In the genomic region with DNA sequence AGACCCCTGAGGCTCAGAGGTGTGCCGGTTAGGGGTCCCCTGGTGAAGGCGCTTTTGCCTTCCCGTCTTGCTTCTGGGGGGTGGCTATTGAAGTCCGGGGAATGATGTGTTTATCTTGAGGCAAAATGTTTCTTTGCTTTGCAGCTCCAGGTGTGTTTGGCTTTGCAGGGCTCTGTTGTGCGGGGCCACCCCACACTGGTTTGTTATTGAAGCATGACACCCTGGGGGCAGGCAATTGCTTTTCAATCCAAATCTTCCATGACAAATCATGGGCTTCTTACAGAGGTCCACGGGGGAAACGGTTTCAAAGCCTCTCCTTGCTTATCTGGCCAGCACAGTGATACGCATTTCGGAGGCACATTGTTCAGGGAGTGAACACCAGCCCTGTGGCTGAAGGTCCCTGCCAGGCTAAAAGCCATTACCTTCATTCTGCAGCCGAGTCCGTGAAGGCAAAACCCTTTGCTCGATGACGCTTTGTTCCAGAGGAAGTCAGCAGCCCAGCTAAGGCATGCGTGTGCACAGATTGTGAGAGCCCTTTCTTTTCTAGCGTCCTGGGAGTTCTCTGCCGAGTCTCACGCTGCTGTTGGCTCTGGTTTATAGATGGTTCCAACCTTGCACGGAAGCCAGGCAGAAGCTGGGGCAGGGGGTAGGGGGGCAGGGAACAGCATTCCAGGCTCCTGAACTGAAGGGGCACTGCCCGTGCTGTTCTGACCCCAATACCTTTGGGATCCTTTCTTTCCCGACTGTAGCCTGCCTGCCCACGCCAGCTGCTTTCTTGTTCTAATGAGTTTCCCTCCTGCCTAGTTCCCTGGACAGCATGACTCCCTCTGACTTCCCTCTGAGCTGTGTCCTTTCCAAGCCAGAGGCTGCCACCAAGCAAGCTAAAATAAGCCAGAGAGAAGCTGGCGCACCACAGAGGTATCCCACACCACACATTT, we compare ENCODE assay signal across 8 mouse cellular contexts.
DNase-seq lines count a peak whose midpoint lies in the region; ATAC-seq and TF ChIP-seq lines count a peak whose summit lies in the region.

No protein-coding gene starts in this region.

- H3K27me3 ChIP-seq in kidney, postnatal 0 days (ENCODE audit: insufficient read depth, low read length) = no peaks in the 10 kb centered on the region
- no peaks in the 10 kb centered on the region for H3K27me3 ChIP-seq in embryonic facial prominence, embryonic 11.5 days (ENCODE audit: control insufficient read depth, insufficient read depth, low read length)
- H3K27me3 ChIP-seq in heart, postnatal 0 days (ENCODE audit: control insufficient read depth, insufficient read depth, low read length) = no peaks in the 10 kb centered on the region
- peaks cover 4% of the 10 kb centered on the region; the same call in 1 of the 2 replicates for H3K27me3 ChIP-seq in midbrain, embryonic 11.5 days (ENCODE audit: control insufficient read depth, insufficient read depth, low read length)

- DNase-seq in kidney, postnatal 0 days (ENCODE audit: low spot score) = peak; percentile 51
- no peak for DNase-seq in kidney, adult 11 months
- peak; percentile 57 for DNase-seq in embryonic facial prominence, embryonic 11.5 days (ENCODE audit: low spot score)
- DNase-seq in heart, postnatal 0 days (ENCODE audit: low spot score) = peak; percentile 58
- peak; percentile 95 for DNase-seq in midbrain, embryonic 11.5 days (ENCODE audit: low spot score, missing footprints)
- no peak for DNase-seq in natural killer cell, adult 2 months (ENCODE audit: low spot score in 2 of 2)
- DNase-seq in cerebellum, adult 8-10 months = no peak
- no peak for DNase-seq in thymus, postnatal 36 days

- no peak overlapping the region for H3K4me3 ChIP-seq in kidney, postnatal 0 days (replicated peaks; ENCODE audit: low read depth, low read length)
- no peak overlapping the region for H3K4me3 ChIP-seq in embryonic facial prominence, embryonic 11.5 days (ENCODE audit: low read depth, low read length)
- peak overlapping the region; percentile 17 for H3K4me3 ChIP-seq in heart, postnatal 0 days (ENCODE audit: low read depth, low read length)
- H3K4me3 ChIP-seq in midbrain, embryonic 11.5 days (ENCODE audit: low read depth, low read length) = peak overlapping the region; percentile 6; the same call in 1 of the 2 replicates

- no peaks in the 10 kb centered on the region for H3K9me3 ChIP-seq in kidney, postnatal 0 days (replicated peaks; ENCODE audit: low read length)
- no peaks in the 10 kb centered on the region for H3K9me3 ChIP-seq in embryonic facial prominence, embryonic 11.5 days (replicated peaks; ENCODE audit: control insufficient read depth, low read length)
- H3K9me3 ChIP-seq in heart, postnatal 0 days (replicated peaks; ENCODE audit: control insufficient read depth, low read length) = no peaks in the 10 kb centered on the region
- no peaks in the 10 kb centered on the region for H3K9me3 ChIP-seq in midbrain, embryonic 11.5 days (ENCODE audit: control insufficient read depth, low read length)

- WGBS in kidney, postnatal 0 days = 18% methylated on average over 22 of the region's 22 CpGs
- WGBS in embryonic facial prominence, embryonic 11.5 days = 8% methylated on average over 22 of the region's 22 CpGs
- 17% methylated on average over 22 of the region's 22 CpGs for WGBS in heart, postnatal 0 days
- WGBS in midbrain, embryonic 11.5 days = 7% methylated on average over 22 of the region's 22 CpGs

- H3K9ac ChIP-seq in kidney, postnatal 0 days (ENCODE audit: low read depth, low read length) = peak overlapping the region; percentile 31; the same call in 1 of the 2 replicates
- peak overlapping the region; percentile 25 for H3K9ac ChIP-seq in embryonic facial prominence, embryonic 11.5 days (replicated peaks; ENCODE audit: low read length)
- peak overlapping the region; percentile 39 for H3K9ac ChIP-seq in heart, postnatal 0 days (replicated peaks; ENCODE audit: low read depth, low read length)
- H3K9ac ChIP-seq in midbrain, embryonic 11.5 days (ENCODE audit: low read length) = peak overlapping the region; percentile 44

- peak overlapping the region; percentile 28 for H3K27ac ChIP-seq in kidney, postnatal 0 days
- no peak overlapping the region for H3K27ac ChIP-seq in embryonic facial prominence, embryonic 11.5 days (replicated peaks; ENCODE audit: low read depth, low read length)
- H3K27ac ChIP-seq in heart, postnatal 0 days (ENCODE audit: low read depth) = peak overlapping the region; percentile 94
- peak overlapping the region; percentile 3 for H3K27ac ChIP-seq in midbrain, embryonic 11.5 days (ENCODE audit: low read depth, low read length)

- H3K4me2 ChIP-seq in kidney, postnatal 0 days (ENCODE audit: low read length) = peak overlapping the region; percentile 40
- peak overlapping the region; percentile 11 for H3K4me2 ChIP-seq in embryonic facial prominence, embryonic 11.5 days (ENCODE audit: low read depth, low read length)
- peak overlapping the region; percentile 51 for H3K4me2 ChIP-seq in heart, postnatal 0 days (ENCODE audit: low read depth, low read length)
- peak overlapping the region; percentile 34 for H3K4me2 ChIP-seq in midbrain, embryonic 11.5 days

- H3K36me3 ChIP-seq in kidney, postnatal 0 days (ENCODE audit: insufficient read depth, low read length) = no peaks in the 10 kb centered on the region
- H3K36me3 ChIP-seq in embryonic facial prominence, embryonic 11.5 days (replicated peaks; ENCODE audit: control insufficient read depth, insufficient read depth, low read depth, low read length) = no peaks in the 10 kb centered on the region
- H3K36me3 ChIP-seq in heart, postnatal 0 days (replicated peaks; ENCODE audit: control insufficient read depth, insufficient read depth, low read length) = no peaks in the 10 kb centered on the region
- H3K36me3 ChIP-seq in midbrain, embryonic 11.5 days (ENCODE audit: control insufficient read depth, insufficient read depth, low read length) = no peaks in the 10 kb centered on the region

- no peak for TF ChIP-seq CTCF in kidney, postnatal 0 days (IDR thresholded peaks at IDR 0.05; ENCODE audit: low read depth)
- TF ChIP-seq CTCF in heart, postnatal 0 days (IDR thresholded peaks at IDR 0.05; ENCODE audit: low read depth) = no peak

- 0 out of 2 replicates have a peak, but pooled peaks cover 19% of the 10 kb centered on the region for H3K4me1 ChIP-seq in kidney, postnatal 0 days (replicated peaks; ENCODE audit: insufficient read depth, low read length)
- peaks cover 5% of the 10 kb centered on the region; the same call in 1 of the 2 replicates for H3K4me1 ChIP-seq in embryonic facial prominence, embryonic 11.5 days (ENCODE audit: control insufficient read depth, insufficient read depth, low read length)
- peaks cover 16% of the 10 kb centered on the region for H3K4me1 ChIP-seq in heart, postnatal 0 days (ENCODE audit: control insufficient read depth, insufficient read depth)
- peaks cover 25% of the 10 kb centered on the region for H3K4me1 ChIP-seq in midbrain, embryonic 11.5 days (ENCODE audit: control insufficient read depth, insufficient read depth, low read length)

- ATAC-seq in kidney, postnatal 0 days (replicated peaks; ENCODE audit: low FRiP score, low read depth) = no peak; the same call in 1 of the 2 replicates
- ATAC-seq in embryonic facial prominence, embryonic 11.5 days (replicated peaks; ENCODE audit: insufficient number of reproducible peaks, low FRiP score, low TSS enrichment, low read depth) = peak; percentile 26; the same call in 1 of the 2 replicates
- ATAC-seq in heart, postnatal 0 days (ENCODE audit: insufficient read depth, low read depth) = peak; percentile 71
- peak; percentile 62 for ATAC-seq in midbrain, embryonic 11.5 days (ENCODE audit: low FRiP score)

- TF ChIP-seq EP300 in heart, postnatal 0 days (IDR thresholded peaks at IDR 0.05; ENCODE audit: low read depth) = no peak

Comparison
In these comparisons a context has a peak if more than half of its experiments do, and no peak if none do; other contexts are left out.
1. DNase-seq: peak in kidney, postnatal 0 days (single experiment), embryonic facial prominence, embryonic 11.5 days (single experiment), heart, postnatal 0 days (single experiment) and midbrain, embryonic 11.5 days (single experiment); none in kidney, adult 11 months (single experiment), natural killer cell, adult 2 months (0 of 2), cerebellum, adult 8-10 months (single experiment) and thymus, postnatal 36 days (0 of 2).
2. H3K4me3 ChIP-seq: peak in heart, postnatal 0 days (single experiment) and midbrain, embryonic 11.5 days (single experiment); none in kidney, postnatal 0 days (single experiment) and embryonic facial prominence, embryonic 11.5 days (single experiment).
3. Peak in every context shown above with its lines, with median percentiles within 50 percentile points of each other: H3K4me2 ChIP-seq and H3K9ac ChIP-seq.